Mouse (Mus musculus): ENCODE data around the gene Ackr1. TPM values are rescaled to one million over a fixed set of nuclear protein-coding genes. Genes with fewer than 3 reads are reported as not detected.

Gene Ackr1
- 5.7 TPM for polyA plus RNA-seq (2015; fragmentation: Illumina TruSeq; extraction: RNeasy Lipid Tissue Mini Kit (QIAGEN cat#74804); ENCODE audit: insufficient read depth, low read depth, low replicate concordance)

GRCm38 (mm10) chr1:173333312-173334253 lies at the start of gene Ackr1:
Gene Ackr1, minus strand, starts transcription at chr1:173333750.

GRCm38 (mm10) chr1:173367356-173368046 lies 34.0 kb upstream of the Ackr1 start, which contains the start of gene Cadm3:
Gene Cadm3, minus strand, starts transcription at chr1:173367695.

GRCm38 (mm10) chr1:173350372-173350957 lies 16.9 kb upstream of the Ackr1 start, which contains the start of gene Aim2:
Gene Aim2, plus strand, starts transcription at chr1:173350879.

Other genes with a start within 250 kb of the Ackr1 start
- gene Olfr1408, start 196.4 kb downstream of the Ackr1 start, polyA plus RNA-seq (2015; fragmentation: Illumina TruSeq; extraction: RNeasy Lipid Tissue Mini Kit (QIAGEN cat#74804); ENCODE audit: insufficient read depth, low read depth, low replicate concordance): not detected
- not detected for gene Olfr1406, start 143.1 kb downstream of the Ackr1 start, polyA plus RNA-seq (2015; fragmentation: Illumina TruSeq; extraction: RNeasy Lipid Tissue Mini Kit (QIAGEN cat#74804); ENCODE audit: insufficient read depth, low read depth, low replicate concordance)
- gene Olfr218, start 135.9 kb downstream of the Ackr1 start, polyA plus RNA-seq (2015; fragmentation: Illumina TruSeq; extraction: RNeasy Lipid Tissue Mini Kit (QIAGEN cat#74804); ENCODE audit: insufficient read depth, low read depth, low replicate concordance): not detected
- gene Olfr1404, start 121.4 kb downstream of the Ackr1 start, polyA plus RNA-seq (2015; fragmentation: Illumina TruSeq; extraction: RNeasy Lipid Tissue Mini Kit (QIAGEN cat#74804); ENCODE audit: insufficient read depth, low read depth, low replicate concordance): not detected
- not detected for gene Fcer1a, start 106.5 kb downstream of the Ackr1 start, polyA plus RNA-seq (2015; fragmentation: Illumina TruSeq; extraction: RNeasy Lipid Tissue Mini Kit (QIAGEN cat#74804); ENCODE audit: insufficient read depth, low read depth, low replicate concordance)
- not detected for gene Olfr418, start 67.7 kb downstream of the Ackr1 start, polyA plus RNA-seq (2015; fragmentation: Illumina TruSeq; extraction: RNeasy Lipid Tissue Mini Kit (QIAGEN cat#74804); ENCODE audit: insufficient read depth, low read depth, low replicate concordance)
- not detected for gene Mptx2, start 56.0 kb downstream of the Ackr1 start, polyA plus RNA-seq (2015; fragmentation: Illumina TruSeq; extraction: RNeasy Lipid Tissue Mini Kit (QIAGEN cat#74804); ENCODE audit: insufficient read depth, low read depth, low replicate concordance)
- not detected for gene Aim2, start 17.1 kb upstream of the Ackr1 start, polyA plus RNA-seq (2015; fragmentation: Illumina TruSeq; extraction: RNeasy Lipid Tissue Mini Kit (QIAGEN cat#74804); ENCODE audit: insufficient read depth, low read depth, low replicate concordance)
- 6.4 TPM for gene Cadm3, start 33.9 kb upstream of the Ackr1 start, polyA plus RNA-seq (2015; fragmentation: Illumina TruSeq; extraction: RNeasy Lipid Tissue Mini Kit (QIAGEN cat#74804); ENCODE audit: insufficient read depth, low read depth, low replicate concordance)
- gene Ifi206, start 157.3 kb upstream of the Ackr1 start, polyA plus RNA-seq (2015; fragmentation: Illumina TruSeq; extraction: RNeasy Lipid Tissue Mini Kit (QIAGEN cat#74804); ENCODE audit: insufficient read depth, low read depth, low replicate concordance): 0.28 TPM
- gene Ifi214, start 202.2 kb upstream of the Ackr1 start, polyA plus RNA-seq (2015; fragmentation: Illumina TruSeq; extraction: RNeasy Lipid Tissue Mini Kit (QIAGEN cat#74804); ENCODE audit: insufficient read depth, low read depth, low replicate concordance): not detected